Mouse (Mus musculus) CD4-positive naive resting alpha-beta T cell, adult 57 days (primary cell): ENCODE data around the gene Xylt1. TPM values are rescaled to one million over a fixed set of nuclear protein-coding genes. Genes with fewer than 3 reads are reported as not detected.

Experiments used
- total RNA-seq: library from RNA; stranded (reverse); gene quantifications from one replicate; pipeline ENCODE4 v1.2.4, GENCODE M21; 2023

Xylt1 gene
- 22.9 TPM for total RNA-seq

DNA sequence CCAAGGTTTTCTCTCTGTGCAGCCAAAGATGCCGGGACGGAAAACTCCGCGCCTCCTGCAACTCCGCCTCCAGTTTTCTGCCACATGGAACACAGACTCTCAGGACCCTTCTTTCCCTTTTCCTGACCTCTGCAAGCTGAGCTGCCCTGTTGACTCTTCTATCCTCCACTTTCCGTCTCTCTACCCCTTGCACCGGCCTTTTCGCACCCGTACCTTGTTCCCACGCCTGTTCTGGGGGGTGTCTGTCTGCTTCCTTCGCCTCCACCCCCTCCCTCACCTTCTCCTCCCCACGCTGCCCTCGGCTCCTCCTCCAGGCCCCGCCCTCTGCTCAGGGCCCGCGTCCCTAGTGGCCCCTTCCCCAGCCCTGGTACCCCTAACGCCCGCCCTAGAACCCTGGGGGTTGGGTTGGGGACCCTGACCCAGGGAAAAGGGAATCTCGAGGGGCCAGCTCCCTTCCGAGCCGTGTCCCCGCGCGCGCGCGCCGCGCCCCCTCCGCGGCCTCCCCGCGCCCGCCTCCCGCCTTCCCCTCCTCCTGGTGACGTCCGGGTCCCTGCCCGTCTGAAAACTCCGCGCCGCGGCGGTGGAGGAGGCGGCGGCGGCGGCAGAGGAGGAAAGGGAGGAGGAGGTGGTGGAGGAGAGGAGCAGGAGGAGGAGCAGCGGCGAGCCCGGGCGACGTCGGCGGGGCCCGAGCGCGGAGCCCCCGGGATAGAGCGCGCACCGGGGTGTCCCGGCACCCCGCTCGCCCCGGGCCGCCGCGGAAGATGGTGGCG, at the start of gene Xylt1:
Gene Xylt1, plus strand, starts transcription at position 562 of the 770 bp plus-strand sequence.

